Mouse (Mus musculus): ENCODE measurements around the gene Dhrs7.
"Not testable (repeated sequence)": the region's sequence is repeated elsewhere in the genome, so short reads cannot be mapped to it uniquely, and the experiment has no call there.

Dhrs7 gene

DNA sequence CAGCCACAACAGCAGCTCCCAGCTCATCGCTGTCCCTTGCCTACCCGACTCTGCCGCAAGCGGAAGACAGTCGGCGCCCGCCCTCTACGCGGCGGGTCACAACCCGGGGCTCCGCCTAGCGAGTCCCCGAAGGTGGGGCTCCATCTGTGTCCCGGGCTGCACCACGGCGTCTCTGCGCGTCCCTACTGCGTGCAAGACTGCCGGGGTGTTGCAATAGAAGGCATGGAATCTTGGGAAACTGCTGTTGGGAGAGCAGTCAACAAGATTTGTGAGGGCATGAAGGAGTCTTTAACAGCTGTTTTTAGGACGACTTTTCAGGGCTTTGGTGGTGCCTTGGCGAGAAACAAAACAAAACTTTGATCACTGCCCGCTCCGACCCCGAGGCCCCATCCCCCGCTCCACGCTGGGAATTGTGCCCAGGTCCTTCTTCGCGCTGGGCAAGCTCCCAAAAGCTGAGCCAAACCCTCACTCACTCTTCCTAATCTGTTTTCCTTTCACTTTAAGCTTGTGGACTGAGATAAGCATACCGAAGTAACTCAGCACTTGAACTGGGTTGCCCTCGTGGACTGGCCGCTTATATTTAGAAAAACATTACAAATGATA is at the start of gene Dhrs7:
Gene Dhrs7 (minus strand): TSS at position 175 of the 603 bp plus-strand sequence.
- peak; percentile 75 to 88 for DNase-seq (ENCODE audit: low spot score in 2 of 2)

DNA sequence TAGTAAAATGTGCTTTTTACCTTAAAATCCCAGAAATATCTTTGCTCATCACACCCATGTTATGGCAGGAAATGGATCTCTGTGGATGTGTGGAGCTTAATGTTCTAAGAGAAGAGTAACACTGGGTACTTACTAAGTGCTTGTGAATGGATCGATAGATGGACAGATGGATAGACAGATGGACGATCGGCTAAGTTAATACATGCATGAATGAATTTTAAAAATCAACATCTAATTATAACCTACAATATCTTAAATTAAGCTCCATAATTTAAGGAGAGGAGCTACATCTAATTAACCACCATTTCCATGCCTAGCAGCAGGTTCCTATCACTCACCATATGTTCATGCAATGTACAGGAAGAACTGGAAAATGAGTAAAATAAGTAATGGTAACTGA is 45.3 kb upstream of the Dhrs7 start:
- no peak for DNase-seq (ENCODE audit: low spot score in 2 of 2)

- DNase-seq (ENCODE audit: low spot score in 2 of 2): no peak
Observed at GRCm38 (mm10) chr12:72704068-72704467, 39.4 kb upstream of the Dhrs7 start.

DNA sequence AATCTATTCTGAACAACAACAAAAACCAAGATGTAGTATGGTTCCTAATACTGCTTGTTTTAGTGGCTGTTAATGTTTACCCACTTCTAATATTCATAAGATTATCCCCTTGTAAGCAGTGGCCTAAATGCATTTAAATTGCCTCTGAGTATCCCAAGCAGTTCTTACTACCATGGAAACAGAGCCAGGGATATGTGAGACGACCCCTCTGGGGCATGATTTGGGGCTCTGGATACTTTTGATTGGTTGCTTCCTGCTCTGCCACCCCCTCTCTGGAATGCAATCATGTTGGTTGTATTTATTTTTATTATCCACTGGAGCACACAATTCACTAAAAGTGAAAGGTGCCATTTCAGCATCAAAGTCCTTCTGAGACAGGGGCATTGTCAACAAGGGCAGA is 35.3 kb upstream of the Dhrs7 start:
- no peak for DNase-seq (ENCODE audit: low spot score in 2 of 2)

- DNase-seq (ENCODE audit: low spot score in 2 of 2): peak in 1 of 2 experiments; percentile 14
Observed at GRCm38 (mm10) chr12:72694901-72695463, 30.3 kb upstream of the Dhrs7 start.

DNA sequence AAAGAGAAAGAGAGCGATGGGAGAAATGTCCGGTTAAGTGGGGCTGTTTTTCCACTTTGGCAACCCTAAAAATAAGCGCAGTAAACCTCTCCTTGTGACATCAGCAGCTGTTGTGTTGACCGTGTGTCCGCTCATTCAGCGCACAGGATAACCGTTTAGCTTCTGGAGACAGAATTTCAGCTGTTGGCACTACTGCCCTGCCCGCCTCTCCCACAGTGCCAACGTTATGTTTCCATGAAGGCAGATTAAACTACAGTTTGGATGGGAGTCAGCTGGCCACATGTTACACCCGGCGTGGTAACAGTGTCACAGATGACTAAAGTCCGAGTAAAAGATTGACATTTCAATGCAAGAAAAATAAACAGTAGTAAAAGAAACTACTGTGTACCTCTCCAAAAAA is 29.7 kb upstream of the Dhrs7 start:
- DNase-seq (ENCODE audit: low spot score in 2 of 2): peak in 1 of 2 experiments; percentile 10

DNA sequence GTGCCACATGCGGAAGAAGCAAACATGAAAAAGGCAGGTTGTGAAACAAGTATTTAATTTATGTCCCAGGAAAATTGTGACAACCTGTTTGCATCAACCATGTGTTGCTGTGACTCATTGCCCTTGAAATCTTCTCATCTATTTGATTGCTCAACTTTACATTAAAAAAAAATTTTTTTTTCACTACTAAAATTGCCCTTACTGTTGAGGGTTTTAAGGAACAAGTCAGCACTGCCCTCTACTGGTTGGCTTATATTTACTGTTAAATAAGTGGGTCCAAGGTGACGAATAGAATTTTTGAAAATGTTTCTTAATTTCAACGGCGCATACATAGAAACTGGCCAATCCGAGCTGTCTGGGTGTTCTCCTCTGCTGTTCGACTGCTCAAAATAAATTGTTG is 29.2 kb upstream of the Dhrs7 start:
- DNase-seq (ENCODE audit: low spot score in 2 of 2): no peak

- not testable (repeated sequence) for DNase-seq (ENCODE audit: low spot score in 2 of 2)
Observed at GRCm38 (mm10) chr12:72688281-72688680, 23.6 kb upstream of the Dhrs7 start.

DNA sequence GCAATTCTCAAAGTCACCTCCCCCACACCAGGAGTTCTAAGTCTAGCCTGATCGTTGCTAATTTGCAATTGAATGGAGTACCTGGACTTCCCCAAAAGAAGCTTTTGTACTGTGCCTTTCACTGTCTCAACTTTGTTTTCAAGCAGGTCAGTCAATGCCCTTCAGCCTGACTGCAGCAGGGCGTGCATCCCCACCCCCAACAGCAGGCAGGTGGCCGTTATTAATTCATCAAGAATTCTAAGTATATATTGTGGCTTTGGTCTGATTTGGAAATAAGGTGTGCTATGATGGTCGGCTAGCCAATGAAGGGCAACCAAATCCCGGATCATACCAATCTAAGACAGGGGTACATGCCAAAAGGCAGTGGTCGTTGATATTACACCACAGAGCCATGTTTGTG is 23.0 kb upstream of the Dhrs7 start:
- not testable (repeated sequence) for DNase-seq (ENCODE audit: low spot score in 2 of 2)

DNA sequence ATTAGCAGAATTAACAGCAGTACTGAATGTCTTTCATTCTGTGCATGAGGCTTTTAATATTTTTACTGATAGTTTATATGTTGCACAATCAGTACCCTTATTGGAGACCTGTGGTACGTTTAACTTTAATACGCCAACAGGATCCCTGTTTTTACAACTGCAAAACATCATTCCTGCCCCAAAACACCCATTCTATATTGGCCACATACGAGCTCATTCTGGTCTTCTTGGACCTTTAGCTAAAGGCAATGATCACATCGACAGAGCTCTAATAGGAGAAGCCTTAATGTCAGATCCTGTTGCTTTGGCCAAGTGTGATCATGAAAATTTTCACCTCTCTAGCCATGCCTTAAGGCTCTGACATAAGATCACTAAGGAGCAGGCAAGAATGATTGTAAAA is 21.9 kb upstream of the Dhrs7 start:
- DNase-seq (ENCODE audit: low spot score in 2 of 2): not testable (repeated sequence)

DNA sequence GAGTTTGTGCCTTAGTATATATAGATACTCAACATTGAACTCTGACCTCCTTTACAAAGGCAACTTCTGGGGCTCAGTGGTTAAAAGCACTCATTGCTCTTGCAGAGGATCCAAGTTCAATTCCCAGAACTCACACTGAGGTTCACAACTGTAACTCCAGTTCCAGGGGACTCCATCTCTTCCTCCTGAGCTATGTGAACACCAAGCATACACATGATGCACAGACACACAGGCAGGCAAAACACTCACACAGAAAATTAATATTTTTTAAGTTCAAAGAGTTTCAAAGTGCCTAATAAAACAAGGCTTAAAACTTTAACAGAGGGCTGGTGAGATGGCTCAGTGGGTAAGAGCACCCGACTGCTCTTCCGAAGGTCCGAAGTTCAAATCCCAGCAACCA is 18.9 kb upstream of the Dhrs7 start:
- DNase-seq (ENCODE audit: low spot score in 2 of 2): no peak

DNA sequence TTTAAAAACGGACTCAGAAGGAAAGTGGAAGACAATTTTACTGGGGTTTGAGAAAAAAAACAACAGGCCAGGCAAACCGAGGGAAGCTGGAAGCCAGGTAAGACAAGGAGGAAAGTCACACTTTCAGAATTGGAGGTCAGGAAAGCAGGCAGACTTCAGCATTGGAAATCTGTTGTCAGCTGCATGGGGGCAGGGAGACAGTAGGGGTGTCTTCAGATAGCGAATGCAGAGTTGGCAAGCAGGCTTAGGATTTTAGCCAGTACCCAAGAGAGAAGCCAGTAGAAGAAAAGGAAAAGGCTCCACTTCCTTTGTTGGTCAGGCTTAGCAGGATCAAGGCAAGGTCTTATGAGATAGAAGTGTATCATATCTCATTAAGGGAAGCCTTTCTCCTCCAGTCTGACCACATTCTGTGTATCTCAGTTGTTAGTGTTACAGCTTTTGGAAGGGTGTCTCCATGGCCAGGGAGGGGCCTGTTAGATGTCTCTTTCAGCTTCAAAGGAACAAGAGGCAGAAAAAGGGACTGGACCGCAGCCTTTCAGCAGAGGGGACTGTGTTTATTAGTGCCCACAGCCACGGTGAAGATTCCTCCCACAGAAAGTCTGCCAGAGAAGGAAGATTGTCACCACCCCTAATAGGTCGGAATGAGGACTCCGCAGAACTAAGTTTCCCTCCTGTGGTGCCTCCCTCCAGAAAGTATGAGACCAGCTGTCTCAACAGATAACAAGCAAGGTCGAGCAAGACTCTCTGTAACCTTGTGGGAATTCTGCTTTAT is 18.0 kb upstream of the Dhrs7 start:
- DNase-seq (ENCODE audit: low spot score in 2 of 2): no peak

GRCm38 (mm10) chr12:72681919-72682318 is 17.2 kb upstream of the Dhrs7 start:
- DNase-seq (ENCODE audit: low spot score in 2 of 2): no peak

DNA sequence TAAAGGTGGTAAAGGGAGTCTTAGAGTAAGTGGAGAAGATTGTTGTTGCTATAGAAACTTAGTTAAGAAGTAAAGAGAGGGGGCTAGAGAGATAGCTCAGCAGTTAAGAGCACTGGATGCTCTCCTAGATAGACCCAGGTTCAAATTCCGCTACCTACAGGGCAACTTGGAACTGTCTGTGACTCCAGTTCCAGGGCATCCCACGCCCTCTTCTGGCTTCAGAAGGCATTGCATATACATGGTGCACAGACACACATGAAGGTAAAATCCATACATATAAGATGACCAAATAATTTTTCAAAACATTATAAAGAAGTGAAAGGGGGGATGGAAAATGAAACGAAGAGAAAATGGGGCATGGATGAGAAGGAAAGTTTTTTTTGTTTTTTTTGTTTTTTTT is 14.9 kb upstream of the Dhrs7 start:
- DNase-seq (ENCODE audit: low spot score in 2 of 2): no peak

GRCm38 (mm10) chr12:72674820-72675219 is 10.1 kb upstream of the Dhrs7 start:
- no peak for DNase-seq (ENCODE audit: low spot score in 2 of 2)

GRCm38 (mm10) chr12:72674079-72674797 is 9.5 kb upstream of the Dhrs7 start:
- no peak for DNase-seq (ENCODE audit: low spot score in 2 of 2)

DNA sequence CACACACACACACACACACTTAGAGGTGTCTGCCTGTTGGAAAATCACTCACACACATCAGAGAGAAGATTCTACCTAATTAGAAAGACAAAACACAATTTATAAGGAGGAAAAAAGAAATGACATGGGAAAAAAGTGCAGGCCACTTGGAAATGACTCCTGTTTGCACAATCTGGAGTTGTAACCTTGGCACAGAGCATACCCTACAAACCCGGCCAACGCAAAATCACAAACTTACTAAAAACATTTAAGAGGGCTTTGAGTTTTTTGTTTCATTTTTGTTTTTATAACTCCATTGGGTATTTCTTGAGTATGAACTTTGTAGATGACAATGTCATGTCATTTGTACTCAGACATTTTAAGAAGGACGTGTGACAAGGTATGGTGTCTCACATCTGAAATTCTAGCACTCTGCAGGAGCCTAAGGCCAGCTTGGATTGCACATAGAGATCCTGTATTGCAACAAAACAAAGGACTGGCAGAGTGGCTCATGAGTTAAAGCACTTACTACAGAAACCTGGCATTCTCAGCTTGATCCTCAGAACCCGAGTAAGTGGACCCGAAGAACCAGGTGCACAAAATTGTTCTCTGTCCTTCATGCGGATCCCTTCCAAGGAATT is 6.9 kb upstream of the Dhrs7 start:
- no peak for DNase-seq (ENCODE audit: low spot score in 2 of 2)

DNA sequence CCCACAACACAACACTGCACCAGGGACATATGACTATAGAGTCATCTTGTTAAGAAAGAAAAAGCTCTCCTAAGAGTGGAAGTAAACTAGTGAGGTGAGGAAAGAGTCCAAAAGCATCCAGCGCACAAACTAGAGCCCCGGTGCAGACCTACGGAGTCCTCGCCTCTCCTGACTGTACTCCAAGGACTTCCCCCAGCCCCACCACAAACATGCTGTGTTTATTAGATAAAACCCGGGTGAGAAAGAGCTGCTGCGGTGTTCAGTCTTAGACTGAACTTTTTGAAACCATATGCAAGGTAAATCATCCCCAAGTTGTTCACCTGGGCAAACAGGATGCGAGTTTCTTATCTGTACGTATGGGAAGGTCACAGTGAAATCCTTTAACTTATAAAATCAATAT is 6.2 kb upstream of the Dhrs7 start:
- DNase-seq (ENCODE audit: low spot score in 2 of 2): no peak

DNA sequence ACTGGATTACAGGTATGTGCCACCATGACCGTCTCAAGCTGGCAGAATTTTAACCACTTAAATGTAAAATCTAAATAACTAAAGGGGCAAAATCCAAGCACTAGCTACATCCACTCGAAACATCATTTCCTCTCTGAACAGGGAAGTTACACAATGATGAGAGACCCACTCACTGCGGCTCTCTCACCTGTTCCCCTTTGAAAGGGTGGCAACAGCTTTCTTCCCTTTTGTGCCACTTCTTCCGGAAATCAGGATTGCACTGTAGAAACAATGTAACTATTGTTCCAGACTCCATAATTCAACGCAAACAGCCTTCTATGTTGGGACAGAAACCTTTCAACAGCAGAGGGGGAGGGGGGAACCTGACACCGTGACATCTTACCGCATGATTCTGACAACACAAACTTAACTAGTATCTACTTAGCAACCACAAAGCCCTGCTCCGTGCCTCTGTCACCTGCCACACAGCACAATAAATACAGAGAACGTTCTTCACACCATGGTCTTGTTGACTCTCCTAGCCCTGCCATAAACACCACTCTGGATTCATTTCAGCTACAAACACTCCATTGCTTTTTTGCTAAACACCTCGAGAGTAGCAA is 3.3 kb upstream of the Dhrs7 start:
- DNase-seq (ENCODE audit: low spot score in 2 of 2): no peak

GRCm38 (mm10) chr12:72666015-72666414 is 1.3 kb upstream of the Dhrs7 start:
- DNase-seq (ENCODE audit: low spot score in 2 of 2): no peak

DNA sequence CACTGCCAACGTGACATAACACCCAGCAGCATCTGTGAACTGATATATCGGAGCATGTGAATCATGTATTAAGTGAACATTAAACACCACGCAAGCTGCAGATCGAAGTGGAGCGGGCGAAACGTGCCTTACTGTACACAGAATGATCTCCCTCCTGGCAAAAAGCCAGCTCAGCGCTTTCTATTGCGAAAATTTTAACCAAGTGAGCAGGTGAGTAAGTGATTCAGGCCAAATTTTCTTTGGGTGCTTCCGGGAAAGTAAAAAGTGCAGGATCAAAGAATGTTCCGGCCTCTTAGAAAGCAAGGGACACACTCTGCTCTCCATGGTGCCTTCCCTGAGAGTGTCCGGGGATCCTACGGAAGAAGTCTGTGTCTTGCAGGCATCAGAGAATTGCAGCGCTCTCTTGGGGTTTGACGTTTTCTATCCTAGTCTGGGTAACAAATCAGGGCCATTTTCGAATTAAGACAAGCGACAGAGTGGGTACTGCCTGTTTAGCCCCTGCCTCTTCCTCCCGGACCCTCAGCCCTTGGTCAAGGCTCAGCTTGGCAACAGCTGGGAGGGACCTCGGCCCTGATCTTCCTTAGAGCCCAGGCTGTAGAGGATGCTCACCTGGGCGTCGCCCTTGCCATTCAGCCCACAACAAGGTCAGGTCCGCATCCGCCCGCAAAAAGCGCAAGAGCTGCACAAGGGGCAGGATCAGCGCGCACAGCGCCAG is 532 bp downstream of the Dhrs7 start:
- DNase-seq (ENCODE audit: low spot score in 2 of 2): peak; percentile 44 to 45
